Comparison of ENCODE assay signal across 8 mouse cellular contexts in genomic region chr8:4213210-4214005, GRCm38 (mm10). TPM values are rescaled to one million over a fixed set of nuclear protein-coding genes. Genes with fewer than 3 reads are reported as not detected.
A peak's percentile ranks its signal among the peaks of the same experiment; 100 is the strongest.
DNase-seq lines count a peak whose midpoint lies in the region; ATAC-seq and TF ChIP-seq lines count a peak whose summit lies in the region.

No protein-coding gene starts in this region.

- H3K27me3 ChIP-seq in CH12.LX (replicated peaks), result no peaks in the 10 kb centered on the region
- H3K27me3 ChIP-seq in forebrain, embryonic 12.5 days, result peaks cover 5% of the 10 kb centered on the region; the same call in 1 of the 2 replicates
- no peaks in the 10 kb centered on the region for H3K27me3 ChIP-seq in hindbrain, embryonic 16.5 days (replicated peaks; ENCODE audit: control insufficient read depth, insufficient read depth, low read length)
- peaks cover 51% of the 10 kb centered on the region for H3K27me3 ChIP-seq in liver, embryonic 11.5 days (replicated peaks; ENCODE audit: control insufficient read depth, insufficient read depth, low read length)
- H3K27me3 ChIP-seq in midbrain, embryonic 16.5 days (ENCODE audit: control insufficient read depth, insufficient read depth, low read depth, low read length), result no peaks in the 10 kb centered on the region
- H3K27me3 ChIP-seq in thymus, adult 2 months (ENCODE audit: control insufficient read depth, insufficient read depth, low read length), result peaks cover 10% of the 10 kb centered on the region; the same call in 1 of the 2 replicates
- H3K27me3 ChIP-seq in cerebellum, adult 2 months (ENCODE audit: control insufficient read depth, insufficient read depth, low read length), result no peaks in the 10 kb centered on the region

- dilution Hi-C loops in CH12.LX (cut with MboI; ENCODE audit: extremely low pct_ligation_motif_present, extremely low pct_unique_long_range_greater_than_20kb, low sequenced_read_pairs), result no loop called here

- H3K9me3 ChIP-seq in CH12.LX (replicated peaks; ENCODE audit: low read length), result peaks cover 2% of the 10 kb centered on the region
- no peaks in the 10 kb centered on the region for H3K9me3 ChIP-seq in forebrain, embryonic 12.5 days
- H3K9me3 ChIP-seq in hindbrain, embryonic 16.5 days (ENCODE audit: control insufficient read depth, low read length), result no peaks in the 10 kb centered on the region; the same call in 1 of the 2 replicates
- H3K9me3 ChIP-seq in liver, embryonic 11.5 days (ENCODE audit: control insufficient read depth, low read length), result no peaks in the 10 kb centered on the region
- H3K9me3 ChIP-seq in midbrain, embryonic 16.5 days (replicated peaks; ENCODE audit: control insufficient read depth, low read length, poor library complexity, severe bottlenecking), result no peaks in the 10 kb centered on the region; the same call in 1 of the 2 replicates

- peaks cover 7 to 19% of the 10 kb centered on the region in 2 experiments for H3K4me1 ChIP-seq in CH12.LX (ENCODE audit: control insufficient read depth in 1 of 2, insufficient read depth in 2 of 2)
- peaks cover 43% of the 10 kb centered on the region for H3K4me1 ChIP-seq in forebrain, embryonic 12.5 days
- peaks cover 35% of the 10 kb centered on the region for H3K4me1 ChIP-seq in hindbrain, embryonic 16.5 days (ENCODE audit: control insufficient read depth, insufficient read depth, low read depth, low read length)
- peaks cover 21% of the 10 kb centered on the region for H3K4me1 ChIP-seq in liver, embryonic 11.5 days (replicated peaks; ENCODE audit: control insufficient read depth, insufficient read depth, low read length)
- peaks cover 39% of the 10 kb centered on the region for H3K4me1 ChIP-seq in midbrain, embryonic 16.5 days (ENCODE audit: control insufficient read depth, insufficient read depth, low read length)
- H3K4me1 ChIP-seq in thymus, adult 2 months (replicated peaks; ENCODE audit: control insufficient read depth, insufficient read depth, low read length), result peaks cover 31% of the 10 kb centered on the region
- H3K4me1 ChIP-seq in cerebellum, adult 2 months (ENCODE audit: control insufficient read depth, insufficient read depth, low read length), result no peaks in the 10 kb centered on the region; the same call in none of the 2 replicates

- no peak for TF ChIP-seq EP300 in CH12.LX (IDR thresholded peaks at IDR 0.05; ENCODE audit: low read length)

- in situ Hi-C loops in CH12.LX (cut with MboI; ENCODE audit: low pct_ligation_motif_present, low pct_unique_long_range_greater_than_20kb, low sequenced_read_pairs), result no loop called here

- DNase-seq in CH12.LX (ENCODE audit: extremely low read depth), result peak; percentile 21
- DNase-seq in liver, embryonic 11.5 days (ENCODE audit: low spot score), result peak; percentile 63
- peak; percentile 68 for DNase-seq in thymus, adult 2 months
- no peak for DNase-seq in cerebellum, adult 2 months

- ATAC-seq in activated CD4-positive, CD25-positive, alpha-beta regulatory T cell, adult 4 months, result peak; percentile 17
- peak; percentile 13 for ATAC-seq in forebrain, embryonic 12.5 days (ENCODE audit: low FRiP score)
- peak; percentile 9 for ATAC-seq in hindbrain, embryonic 16.5 days
- peak; percentile 62 for ATAC-seq in liver, embryonic 11.5 days (replicated peaks; ENCODE audit: low FRiP score)
- ATAC-seq in midbrain, embryonic 16.5 days, result peak; percentile 5

- H3K79me2 ChIP-seq in CH12.LX (replicated peaks; ENCODE audit: control insufficient read depth, extremely low read depth, insufficient read depth, poor library complexity, severe bottlenecking), result no peaks in the 10 kb centered on the region

- WGBS in forebrain, embryonic 12.5 days, result 4% methylated on average over 18 of the region's 18 CpGs
- 5% methylated on average over 18 of the region's 18 CpGs for WGBS in hindbrain, embryonic 16.5 days
- WGBS in liver, embryonic 11.5 days, result 2% methylated on average over 18 of the region's 18 CpGs
- WGBS in midbrain, embryonic 16.5 days, result 6% methylated on average over 18 of the region's 18 CpGs
- 2% methylated on average over 18 of the region's 18 CpGs for WGBS in thymus, adult 2 months
- WGBS in cerebellum, adult 2 months, result 31% methylated on average over 18 of the region's 18 CpGs

- TF ChIP-seq RAD21 in CH12.LX (IDR thresholded peaks at IDR 0.05; ENCODE audit: low read depth, low read length), result no peak

- no peak for TF ChIP-seq POLR2A in CH12.LX (IDR thresholded peaks at IDR 0.05; ENCODE audit: low read depth, low read length)
- TF ChIP-seq POLR2A in thymus, adult 2 months (IDR thresholded peaks at IDR 0.05; ENCODE audit: control insufficient read depth, extremely low read depth, insufficient read depth, low read length, poor library complexity), result no peak
- TF ChIP-seq POLR2A in cerebellum, adult 2 months (IDR thresholded peaks at IDR 0.05; ENCODE audit: borderline replicate concordance, insufficient read depth, low read length), result no peak

- peaks cover 0 to 2% of the 10 kb centered on the region in 2 experiments for H3K36me3 ChIP-seq in CH12.LX (replicated peaks in 1 of 2; ENCODE audit: control insufficient read depth in 1 of 2, insufficient read depth in 1 of 2, low read length in 1 of 2)
- peaks cover 27% of the 10 kb centered on the region for H3K36me3 ChIP-seq in forebrain, embryonic 12.5 days (replicated peaks)
- peaks cover 20% of the 10 kb centered on the region for H3K36me3 ChIP-seq in hindbrain, embryonic 16.5 days (ENCODE audit: control insufficient read depth, insufficient read depth, low read length)
- no peaks in the 10 kb centered on the region for H3K36me3 ChIP-seq in liver, embryonic 11.5 days (ENCODE audit: control insufficient read depth, insufficient read depth, low read length)
- peaks cover 15% of the 10 kb centered on the region for H3K36me3 ChIP-seq in midbrain, embryonic 16.5 days (ENCODE audit: control insufficient read depth, insufficient read depth, low read length)
- H3K36me3 ChIP-seq in thymus, adult 2 months (ENCODE audit: control insufficient read depth, insufficient read depth, low read length), result no peaks in the 10 kb centered on the region

- TF ChIP-seq CTCF in CH12.LX (conservative IDR thresholded peaks at IDR 0.05 in 1 of 2, IDR thresholded peaks at IDR 0.05 in 1 of 2; ENCODE audit: low read depth in 2 of 2, low read length in 2 of 2), result no peak
- no peak for TF ChIP-seq CTCF in thymus, adult 2 months (IDR thresholded peaks at IDR 0.05; ENCODE audit: borderline replicate concordance, control insufficient read depth, extremely low read depth, insufficient read depth, low read length, poor library complexity)
- TF ChIP-seq CTCF in cerebellum, adult 2 months (IDR thresholded peaks at IDR 0.05; ENCODE audit: borderline replicate concordance, insufficient read depth, low read depth, low read length), result no peak

- peak overlapping the region; percentile 28; the same call in 1 of the 2 replicates for H3K9ac ChIP-seq in CH12.LX (ENCODE audit: insufficient read depth, low read depth)
- peak overlapping the region; percentile 60 for H3K9ac ChIP-seq in forebrain, embryonic 12.5 days
- H3K9ac ChIP-seq in hindbrain, embryonic 16.5 days (ENCODE audit: low read depth, low read length), result peak overlapping the region; percentile 64
- peak overlapping the region; percentile 43 for H3K9ac ChIP-seq in liver, embryonic 11.5 days (ENCODE audit: low read depth, low read length)
- H3K9ac ChIP-seq in midbrain, embryonic 16.5 days (ENCODE audit: low read depth, low read length), result peak overlapping the region; percentile 75

- peak overlapping the region; percentile 43 to 52 (median 50) for H3K4me3 ChIP-seq in CH12.LX (replicated peaks in 1 of 3; ENCODE audit: low read depth in 2 of 3, low read length in 2 of 3, poor library complexity in 1 of 3)
- H3K4me3 ChIP-seq in forebrain, embryonic 12.5 days (replicated peaks), result peak overlapping the region; percentile 43
- H3K4me3 ChIP-seq in hindbrain, embryonic 16.5 days (ENCODE audit: low read length), result peak overlapping the region; percentile 43
- H3K4me3 ChIP-seq in liver, embryonic 11.5 days (ENCODE audit: low read depth, low read length), result peak overlapping the region; percentile 46
- H3K4me3 ChIP-seq in midbrain, embryonic 16.5 days (ENCODE audit: low read depth, low read length), result peak overlapping the region; percentile 52
- peak overlapping the region; percentile 43 for H3K4me3 ChIP-seq in thymus, adult 2 months (ENCODE audit: control insufficient read depth, insufficient read depth, low read length)
- H3K4me3 ChIP-seq in cerebellum, adult 2 months (replicated peaks; ENCODE audit: insufficient read depth, low read depth, low read length), result no peak overlapping the region

- H3K4me2 ChIP-seq in CH12.LX (ENCODE audit: insufficient read depth, low read depth, poor library complexity, severe bottlenecking), result peak overlapping the region; percentile 92
- H3K4me2 ChIP-seq in forebrain, embryonic 12.5 days, result peak overlapping the region; percentile 84
- peak overlapping the region; percentile 93 for H3K4me2 ChIP-seq in hindbrain, embryonic 16.5 days (ENCODE audit: low read length)
- peak overlapping the region; percentile 83 for H3K4me2 ChIP-seq in liver, embryonic 11.5 days
- peak overlapping the region; percentile 98 for H3K4me2 ChIP-seq in midbrain, embryonic 16.5 days (ENCODE audit: low read length)

- no peak overlapping the region for H3K27ac ChIP-seq in CH12.LX (ENCODE audit: insufficient read depth, low read depth)
- H3K27ac ChIP-seq in forebrain, embryonic 12.5 days, result peak overlapping the region; percentile 53; the same call in 1 of the 2 replicates
- peak overlapping the region; percentile 44 for H3K27ac ChIP-seq in hindbrain, embryonic 16.5 days (ENCODE audit: low read depth, low read length)
- H3K27ac ChIP-seq in liver, embryonic 11.5 days (ENCODE audit: low read depth, low read length), result peak overlapping the region; percentile 28; the same call in 1 of the 2 replicates
- peak overlapping the region; percentile 71 for H3K27ac ChIP-seq in midbrain, embryonic 16.5 days (ENCODE audit: low read length)
- no peak overlapping the region for H3K27ac ChIP-seq in thymus, adult 2 months (ENCODE audit: control insufficient read depth, insufficient read depth, low read length)
- no peak overlapping the region for H3K27ac ChIP-seq in cerebellum, adult 2 months (ENCODE audit: insufficient read depth, low read length)

RNA-seq across cellular contexts. Expression of gene Prr36, which starts 3.9 kb away (rescaled TPM):
- total RNA-seq in CH12.LX (2012; rRNA removed), result 0.08 and 0.13 TPM in 2 replicates
- total RNA-seq in CH12.LX (2014; rRNA removed), result 0.05 TPM in 1 of 2 replicates, not detected in the other
- polyA plus RNA-seq in CH12.LX (2012; ENCODE audit: insufficient read length, low read depth), result 0.40 and 0.59 TPM in 2 replicates
- under 1 TPM in 1 of 2 experiments, not detected in 1; 0.15 TPM for polyA plus RNA-seq in activated CD4-positive, CD25-positive, alpha-beta regulatory T cell, adult 4 months (2017; shearing (Covaris generic))
- polyA plus RNA-seq in forebrain, embryonic 12.5 days (2016; fragmentation: Nextera tagmentation; extraction: Ambion mirVana), result 39.9 and 45.0 TPM in 2 replicates
- polyA plus RNA-seq in hindbrain, embryonic 16.5 days (2015; fragmentation: Nextera tagmentation; extraction: Ambion mirVana), result 42.8 and 43.2 TPM in 2 replicates
- polyA plus RNA-seq in liver, embryonic 11.5 days (2014; fragmentation: Nextera tagmentation; extraction: Ambion mirVana), result 1.0 and 1.4 TPM in 2 replicates
- polyA plus RNA-seq in midbrain, embryonic 16.5 days (2015; fragmentation: Nextera tagmentation; extraction: Ambion mirVana), result 51.2 and 58.5 TPM in 2 replicates
- 0.47 and 0.64 TPM in 2 replicates for polyA plus RNA-seq in thymus, adult 2 months (2012; rRNA removed)
- 8.2 and 8.6 TPM in 2 replicates for polyA plus RNA-seq in cerebellum, adult 2 months (2012; rRNA removed)

RNA-seq across cellular contexts. Expression of gene Lrrc8e, which starts 13.2 kb away (rescaled TPM):
- 0.25 TPM in 2 replicates for total RNA-seq in CH12.LX (2012; rRNA removed)
- not detected in 2 replicates for total RNA-seq in CH12.LX (2014; rRNA removed)
- 0.07 TPM in 1 of 2 replicates, not detected in the other for polyA plus RNA-seq in CH12.LX (2012; ENCODE audit: insufficient read length, low read depth)
- polyA plus RNA-seq in activated CD4-positive, CD25-positive, alpha-beta regulatory T cell, adult 4 months (2017; shearing (Covaris generic)), result not detected
- 0.13 TPM in 2 replicates for polyA plus RNA-seq in forebrain, embryonic 12.5 days (2016; fragmentation: Nextera tagmentation; extraction: Ambion mirVana)
- not detected in 2 replicates for polyA plus RNA-seq in hindbrain, embryonic 16.5 days (2015; fragmentation: Nextera tagmentation; extraction: Ambion mirVana)
- 0.21 TPM in 2 replicates for polyA plus RNA-seq in liver, embryonic 11.5 days (2014; fragmentation: Nextera tagmentation; extraction: Ambion mirVana)
- polyA plus RNA-seq in midbrain, embryonic 16.5 days (2015; fragmentation: Nextera tagmentation; extraction: Ambion mirVana), result 0.05 TPM in 1 of 2 replicates, not detected in the other
- polyA plus RNA-seq in thymus, adult 2 months (2012; rRNA removed), result 0.59 and 0.66 TPM in 2 replicates
- polyA plus RNA-seq in cerebellum, adult 2 months (2012; rRNA removed), result 0.02 TPM in 1 of 2 replicates, not detected in the other

RNA-seq across cellular contexts. Expression of gene Map2k7, which starts 25.1 kb away (rescaled TPM):
- total RNA-seq in CH12.LX (2012; rRNA removed) (18.1 and 18.3 TPM in 2 replicates), CH12.LX (2014; rRNA removed) (10.5 and 11.8 TPM in 2 replicates)
- 73.8 and 74.0 TPM in 2 replicates for polyA plus RNA-seq in CH12.LX (2012; ENCODE audit: insufficient read length, low read depth)
- 10 to 100 TPM; 18.3 to 29.8 TPM for polyA plus RNA-seq in activated CD4-positive, CD25-positive, alpha-beta regulatory T cell, adult 4 months (2017; shearing (Covaris generic))
- 36.8 TPM in 2 replicates for polyA plus RNA-seq in forebrain, embryonic 12.5 days (2016; fragmentation: Nextera tagmentation; extraction: Ambion mirVana)
- polyA plus RNA-seq in hindbrain, embryonic 16.5 days (2015; fragmentation: Nextera tagmentation; extraction: Ambion mirVana), result 24.8 and 28.5 TPM in 2 replicates
- 11.8 and 13.9 TPM in 2 replicates for polyA plus RNA-seq in liver, embryonic 11.5 days (2014; fragmentation: Nextera tagmentation; extraction: Ambion mirVana)
- 26.8 and 29.9 TPM in 2 replicates for polyA plus RNA-seq in midbrain, embryonic 16.5 days (2015; fragmentation: Nextera tagmentation; extraction: Ambion mirVana)
- polyA plus RNA-seq in thymus, adult 2 months (2012; rRNA removed), result 73.2 and 79.9 TPM in 2 replicates
- polyA plus RNA-seq in cerebellum, adult 2 months (2012; rRNA removed), result 85.2 and 86.7 TPM in 2 replicates

RNA-seq across cellular contexts. Expression of gene Gm49320, which starts 25.3 kb away (rescaled TPM):
- total RNA-seq in CH12.LX (2012; rRNA removed) (0.08 and 0.38 TPM in 2 replicates), CH12.LX (2014; rRNA removed) (0.08 and 0.26 TPM in 2 replicates)
- 0.23 and 0.67 TPM in 2 replicates for polyA plus RNA-seq in CH12.LX (2012; ENCODE audit: insufficient read length, low read depth)
- polyA plus RNA-seq in activated CD4-positive, CD25-positive, alpha-beta regulatory T cell, adult 4 months (2017; shearing (Covaris generic)), result 1 to 10 TPM in 1 of 2 experiments, under 1 TPM in 1; 0.61 to 1.3 TPM
- 1.3 and 1.8 TPM in 2 replicates for polyA plus RNA-seq in forebrain, embryonic 12.5 days (2016; fragmentation: Nextera tagmentation; extraction: Ambion mirVana)
- 0.59 and 0.71 TPM in 2 replicates for polyA plus RNA-seq in hindbrain, embryonic 16.5 days (2015; fragmentation: Nextera tagmentation; extraction: Ambion mirVana)
- 0.21 and 0.74 TPM in 2 replicates for polyA plus RNA-seq in liver, embryonic 11.5 days (2014; fragmentation: Nextera tagmentation; extraction: Ambion mirVana)
- 0.73 and 1.8 TPM in 2 replicates for polyA plus RNA-seq in midbrain, embryonic 16.5 days (2015; fragmentation: Nextera tagmentation; extraction: Ambion mirVana)
- 2.6 and 4.6 TPM in 2 replicates for polyA plus RNA-seq in thymus, adult 2 months (2012; rRNA removed)
- polyA plus RNA-seq in cerebellum, adult 2 months (2012; rRNA removed), result 8.6 and 9.4 TPM in 2 replicates

RNA-seq across cellular contexts. Expression of gene Tgfbr3l, which starts 34.6 kb away (rescaled TPM):
- total RNA-seq in CH12.LX (2012; rRNA removed) (3.5 and 4.5 TPM in 2 replicates), CH12.LX (2014; rRNA removed) (1.7 and 2.0 TPM in 2 replicates)
- 13.3 and 16.9 TPM in 2 replicates for polyA plus RNA-seq in CH12.LX (2012; ENCODE audit: insufficient read length, low read depth)
- 1 to 10 TPM; 3.5 to 6.8 TPM for polyA plus RNA-seq in activated CD4-positive, CD25-positive, alpha-beta regulatory T cell, adult 4 months (2017; shearing (Covaris generic))
- polyA plus RNA-seq in forebrain, embryonic 12.5 days (2016; fragmentation: Nextera tagmentation; extraction: Ambion mirVana), result 3.7 and 4.5 TPM in 2 replicates
- 2.8 and 3.7 TPM in 2 replicates for polyA plus RNA-seq in hindbrain, embryonic 16.5 days (2015; fragmentation: Nextera tagmentation; extraction: Ambion mirVana)
- polyA plus RNA-seq in liver, embryonic 11.5 days (2014; fragmentation: Nextera tagmentation; extraction: Ambion mirVana), result 1.5 and 1.7 TPM in 2 replicates
- polyA plus RNA-seq in midbrain, embryonic 16.5 days (2015; fragmentation: Nextera tagmentation; extraction: Ambion mirVana), result 4.1 and 5.2 TPM in 2 replicates
- polyA plus RNA-seq in thymus, adult 2 months (2012; rRNA removed), result 56.4 and 69.7 TPM in 2 replicates
- polyA plus RNA-seq in cerebellum, adult 2 months (2012; rRNA removed), result 32.6 and 39.8 TPM in 2 replicates

Comparison
In these comparisons a context has a peak if more than half of its experiments do, and no peak if none do; other contexts are left out.
1. DNase-seq: peak in CH12.LX (single experiment), liver, embryonic 11.5 days (single experiment) and thymus, adult 2 months (single experiment); none in cerebellum, adult 2 months (0 of 2).
2. H3K27ac ChIP-seq: peak in forebrain, embryonic 12.5 days (single experiment), hindbrain, embryonic 16.5 days (single experiment), liver, embryonic 11.5 days (single experiment) and midbrain, embryonic 16.5 days (single experiment); none in CH12.LX (single experiment), thymus, adult 2 months (single experiment) and cerebellum, adult 2 months (single experiment).
3. ATAC-seq: peak in every context shown above with its lines; median percentile 62 in liver, embryonic 11.5 days; 17 in activated CD4-positive, CD25-positive, alpha-beta regulatory T cell, adult 4 months; 13 in forebrain, embryonic 12.5 days; 9 in hindbrain, embryonic 16.5 days; 5 in midbrain, embryonic 16.5 days.
4. Peak in every context shown above with its lines, with median percentiles within 50 percentile points of each other: H3K4me2 ChIP-seq and H3K9ac ChIP-seq.